Mouse (Mus musculus): Measurements from ENCODE around the gene Serf2.

The Serf2 gene

GRCm38 (mm10) chr2:121505942-121506882 is 57.2 kb downstream of the Serf2 start, which contains the start of the genes Mfap1a and Wdr76:
Mfap1a (minus strand) TSS chr2:121506665.
Wdr76 (plus strand) TSS chr2:121506723.
- DNase-seq (ENCODE audit: low spot score), result peak; percentile 95

- DNase-seq (ENCODE audit: low spot score), result no peak
These were observed 58.4 kb downstream of the Serf2 start for GRCm38 (mm10) chr2:121507173-121507950.
